Comparison of ENCODE assay signal across 10 mouse cellular contexts in the genomic region with DNA sequence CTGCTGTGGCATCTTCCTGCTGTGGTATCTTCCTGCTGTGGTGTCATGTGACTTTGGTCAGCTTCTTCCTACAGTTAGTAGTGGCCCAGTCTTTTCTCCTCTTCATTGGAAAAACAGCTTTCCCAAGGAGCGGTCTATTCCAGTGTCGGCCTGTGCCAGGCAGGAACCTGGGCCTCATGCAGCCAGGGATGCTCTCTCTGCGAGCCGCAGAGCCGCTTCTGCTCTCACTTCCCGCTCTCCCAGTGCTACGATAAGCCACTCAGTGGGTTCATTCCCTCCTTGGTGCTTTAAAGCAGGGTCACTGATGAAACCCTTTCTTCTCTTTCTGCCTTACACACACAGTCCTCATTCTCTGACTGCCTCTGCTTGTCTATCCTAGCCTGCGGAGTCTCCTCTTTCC. TPM values are rescaled to one million over a fixed set of nuclear protein-coding genes. Genes with fewer than 3 reads are reported as not detected.
DNase-seq lines count a peak whose midpoint lies in the region; ATAC-seq and TF ChIP-seq lines count a peak whose summit lies in the region.
"Had no signal": no experiment of that assay in that cellular context is flagged by ENCODE, and none has a peak within 500 bp of the region (broad histone marks: within the 10 kb centered on the region; RNA-seq: fewer than 3 reads in every experiment).

No protein-coding gene starts in this region.

- no peak overlapping the region for H3K9ac ChIP-seq in heart, embryonic 16.5 days (ENCODE audit: low read length)
- H3K9ac ChIP-seq in ES-E14 (ENCODE audit: insufficient read depth, low read depth, low read length, poor library complexity, severe bottlenecking): peak overlapping the region; percentile 3; the same call in 1 of the 2 replicates
- H3K9ac ChIP-seq in midbrain, embryonic 13.5 days (replicated peaks): 0 out of 2 replicates have a peak overlapping the region, but pooled peaks have one; percentile 4

- H3K9me3 ChIP-seq in heart, embryonic 16.5 days (replicated peaks; ENCODE audit: control insufficient read depth, low read length): no peaks in the 10 kb centered on the region
- no peaks in the 10 kb centered on the region for H3K9me3 ChIP-seq in ES-E14 (ENCODE audit: control insufficient read depth, insufficient read depth, low read depth, low read length)
- no peaks in the 10 kb centered on the region for H3K9me3 ChIP-seq in midbrain, embryonic 13.5 days

- H3K4me3 ChIP-seq in heart, embryonic 16.5 days (ENCODE audit: low read length): no peak overlapping the region
- H3K4me3 ChIP-seq in ES-E14 (ENCODE audit: insufficient read depth in 1 of 2, low read depth in 1 of 2, low read length in 2 of 2, poor library complexity in 1 of 2, severe bottlenecking in 1 of 2): peak overlapping the region; percentile 13 to 23; a peak in 2 of 4 replicates
- no peak overlapping the region for H3K4me3 ChIP-seq in midbrain, embryonic 13.5 days (replicated peaks)

- H3K27me3 ChIP-seq in heart, embryonic 16.5 days (ENCODE audit: control insufficient read depth, insufficient read depth, low read length): no peaks in the 10 kb centered on the region
- no peaks in the 10 kb centered on the region for H3K27me3 ChIP-seq in midbrain, embryonic 13.5 days

- H3K4me1 ChIP-seq in heart, embryonic 16.5 days (ENCODE audit: control insufficient read depth, insufficient read depth, low read length): peaks cover 25% of the 10 kb centered on the region
- H3K4me1 ChIP-seq in ES-E14 (ENCODE audit: control insufficient read depth in 2 of 2, insufficient read depth in 2 of 2, low read length in 2 of 2, poor library complexity in 1 of 2): peaks cover 0 to 8% of the 10 kb centered on the region in 2 experiments; a peak in 1 of 4 replicates
- peaks cover 41% of the 10 kb centered on the region for H3K4me1 ChIP-seq in midbrain, embryonic 13.5 days (replicated peaks)

- ATAC-seq in heart, embryonic 16.5 days (replicated peaks; ENCODE audit: extremely low read depth, insufficient read depth, low FRiP score): 0 out of 2 replicates have a peak, but pooled peaks have one; percentile 12
- peak; percentile 74 for ATAC-seq in granulocyte monocyte progenitor cell, adult 5-6 weeks (replicated peaks; ENCODE audit: poor library complexity, severe bottlenecking)
- 0 out of 2 replicates have a peak, but pooled peaks have one; percentile 9 for ATAC-seq in midbrain, embryonic 13.5 days

- DNase-seq in heart, postnatal 25 days (ENCODE audit: low spot score): no peak
- DNase-seq in ES-E14 (ENCODE audit: low read depth, low spot score): no peak
- DNase-seq in thymus, postnatal 14 days: no peak
- DNase-seq in adrenal gland, adult 18-20 months (ENCODE audit: low spot score in 2 of 2): no peak
- DNase-seq in left cerebral cortex, adult 18-20 months (ENCODE audit: low spot score in 2 of 2): no peak
- DNase-seq: kidney, postnatal 14 days had no signal

- H3K36me3 ChIP-seq in heart, embryonic 16.5 days (ENCODE audit: control insufficient read depth, insufficient read depth): no peaks in the 10 kb centered on the region
- no peaks in the 10 kb centered on the region; the same call in 1 of the 2 replicates for H3K36me3 ChIP-seq in ES-E14 (ENCODE audit: control insufficient read depth, insufficient read depth, low read length, poor library complexity, severe bottlenecking)
- no peaks in the 10 kb centered on the region for H3K36me3 ChIP-seq in midbrain, embryonic 13.5 days

- H3K27ac ChIP-seq in heart, embryonic 16.5 days (ENCODE audit: low read length): no peak overlapping the region
- no peak overlapping the region for H3K27ac ChIP-seq in ES-E14 (ENCODE audit: insufficient read depth, low read depth, low read length, poor library complexity, severe bottlenecking)
- H3K27ac ChIP-seq in midbrain, embryonic 13.5 days: peak overlapping the region; percentile 41; the same call in 1 of the 2 replicates
- H3K27ac ChIP-seq: macrophage had no signal

- peak overlapping the region; percentile 19 for H3K4me2 ChIP-seq in heart, embryonic 16.5 days (ENCODE audit: low read depth, low read length)
- H3K4me2 ChIP-seq in midbrain, embryonic 13.5 days (replicated peaks): no peak overlapping the region

- in situ Hi-C loops in ES-E14 (cut with MboI; ENCODE audit: low sequenced_read_pairs in 2 of 2, unreplicated experiment in 2 of 2): no loop called here

- 48% methylated on average over 8 of the region's 8 CpGs for WGBS in heart, embryonic 16.5 days
- 67% methylated on average over 8 of the region's 8 CpGs for WGBS in midbrain, embryonic 13.5 days

- intact Hi-C loops in heart, postnatal 25 days (cut with DNase I): no loop called here

TF ChIP-seq in ES-E14, 5 proteins besides CTCF, POLR2A, EP300 and RAD21:
- no peak for TF ChIP-seq CHD2 (IDR thresholded peaks at IDR 0.05; ENCODE audit: low read depth, low read length)
- TF ChIP-seq HCFC1 (IDR thresholded peaks at IDR 0.05; ENCODE audit: borderline replicate concordance, insufficient read depth, low read length): no peak
- TF ChIP-seq MAFK (IDR thresholded peaks at IDR 0.05; ENCODE audit: insufficient read depth, low read depth, low read length): no peak

RNA-seq across cellular contexts. Expression of a gene that starts 53.4 kb away (rescaled TPM):
- 14.0 and 14.1 TPM in 2 replicates for polyA plus RNA-seq in heart, embryonic 16.5 days (2015; fragmentation: Nextera tagmentation; extraction: Ambion mirVana)
- total RNA-seq in heart, postnatal 25 days (2021): 10 to 100 TPM; 21.6 to 23.3 TPM
- 18.6 and 21.1 TPM in 2 replicates for total RNA-seq in ES-E14 (2012; rRNA removed)
- 13.3 and 23.3 TPM in 2 replicates for total RNA-seq in granulocyte monocyte progenitor cell, adult 5-6 weeks (2014; fragmentation: Nextera tagmentation)
- total RNA-seq in granulocyte monocyte progenitor cell, adult 5-6 weeks (2017): 11.0 and 11.9 TPM in 2 replicates
- 21.4 and 24.1 TPM in 2 replicates for polyA plus RNA-seq in midbrain, embryonic 13.5 days (2015; fragmentation: Nextera tagmentation; extraction: Ambion mirVana)
- 10 to 100 TPM; 13.2 to 13.3 TPM for total RNA-seq in adrenal gland, adult 18-20 months (2021)
- total RNA-seq in left cerebral cortex, adult 18-20 months (2021): 10 to 100 TPM; 59.9 to 63.5 TPM

Comparison
In these comparisons a context has a peak if more than half of its experiments do, and no peak if none do; other contexts are left out.
1. ATAC-seq: peak in every context shown above with its lines; median percentile 74 in granulocyte monocyte progenitor cell, adult 5-6 weeks; 12 in heart, embryonic 16.5 days; 9 in midbrain, embryonic 13.5 days.
2. H3K4me3 ChIP-seq: peak in ES-E14 (2 of 2); none in heart, embryonic 16.5 days (single experiment) and midbrain, embryonic 13.5 days (single experiment).